Mouse (Mus musculus): ENCODE results near the gene Nkd2.

The Nkd2 gene

DNA sequence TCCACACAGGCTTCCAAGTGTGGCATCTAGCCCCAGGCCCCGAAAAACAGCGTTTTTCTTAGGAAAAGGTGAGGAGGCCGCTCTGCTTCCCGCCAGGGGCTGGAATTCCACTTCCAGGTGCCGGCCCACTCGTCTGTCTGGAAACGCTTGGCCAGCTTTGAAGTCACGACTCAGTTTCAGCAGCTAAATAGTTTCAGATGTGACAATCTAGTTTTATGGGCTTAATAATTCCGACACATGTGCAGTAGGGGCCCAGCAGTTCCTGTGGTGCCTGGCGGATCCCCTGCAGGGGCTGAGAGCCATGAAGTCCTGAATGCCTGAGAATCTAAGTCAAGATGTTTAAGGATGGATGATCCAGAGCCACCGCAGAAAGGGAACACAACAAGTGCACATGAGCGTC lies 13.6 kb downstream of the Nkd2 start:
- no peak for TF ChIP-seq GATA4 (IDR thresholded peaks at IDR 0.05; ENCODE audit: insufficient replicate concordance, low read length)

DNA sequence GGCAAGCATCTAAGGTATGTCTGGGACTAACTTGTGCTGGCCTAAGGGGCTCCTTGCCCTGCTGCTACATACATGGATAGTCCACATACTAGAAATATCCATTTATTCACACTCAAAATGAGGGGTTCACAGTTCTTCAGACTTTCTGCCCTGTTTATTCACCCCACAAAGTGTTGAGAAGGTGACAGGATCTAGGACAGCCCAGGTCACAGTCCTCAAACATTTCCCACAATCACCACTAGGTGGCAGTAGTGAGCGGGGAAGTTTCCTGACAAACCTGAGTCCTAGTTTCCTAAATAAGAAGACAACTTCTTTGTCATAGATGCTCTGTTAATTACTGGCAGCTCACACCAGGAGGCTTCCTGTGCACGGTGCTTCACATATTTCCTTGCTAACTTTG lies 15.9 kb downstream of the Nkd2 start:
- TF ChIP-seq GATA4 (IDR thresholded peaks at IDR 0.05; ENCODE audit: insufficient replicate concordance, low read length), result no peak

DNA sequence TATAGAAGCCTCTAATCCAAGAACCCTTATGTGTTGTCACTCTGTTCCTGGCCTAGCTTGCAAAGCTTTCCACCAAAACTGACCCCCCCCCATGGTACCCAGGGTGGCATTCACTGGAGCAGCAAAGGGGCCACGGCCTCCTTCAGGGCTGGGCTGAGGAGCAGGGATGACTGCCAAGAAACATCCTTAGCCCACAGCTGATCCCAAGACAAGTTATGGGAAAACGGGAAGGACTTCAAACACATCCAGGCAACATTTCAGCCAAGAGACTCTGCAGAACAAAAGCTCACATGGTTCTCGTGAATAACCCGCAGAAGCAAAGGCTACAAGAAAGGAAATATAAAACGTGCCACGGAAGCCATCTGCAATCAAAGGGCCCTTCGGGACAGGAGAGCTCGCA lies 20.2 kb downstream of the Nkd2 start:
- TF ChIP-seq GATA4 (IDR thresholded peaks at IDR 0.05; ENCODE audit: insufficient replicate concordance, low read length), result no peak

GRCm38 (mm10) chr13:73823711-73824110 lies 23.7 kb downstream of the Nkd2 start:
- no peak for TF ChIP-seq GATA4 (IDR thresholded peaks at IDR 0.05; ENCODE audit: insufficient replicate concordance, low read length)

GRCm38 (mm10) chr13:73822187-73822800 lies 25.1 kb downstream of the Nkd2 start:
- TF ChIP-seq GATA4 (IDR thresholded peaks at IDR 0.05; ENCODE audit: insufficient replicate concordance, low read length), result no peak

DNA sequence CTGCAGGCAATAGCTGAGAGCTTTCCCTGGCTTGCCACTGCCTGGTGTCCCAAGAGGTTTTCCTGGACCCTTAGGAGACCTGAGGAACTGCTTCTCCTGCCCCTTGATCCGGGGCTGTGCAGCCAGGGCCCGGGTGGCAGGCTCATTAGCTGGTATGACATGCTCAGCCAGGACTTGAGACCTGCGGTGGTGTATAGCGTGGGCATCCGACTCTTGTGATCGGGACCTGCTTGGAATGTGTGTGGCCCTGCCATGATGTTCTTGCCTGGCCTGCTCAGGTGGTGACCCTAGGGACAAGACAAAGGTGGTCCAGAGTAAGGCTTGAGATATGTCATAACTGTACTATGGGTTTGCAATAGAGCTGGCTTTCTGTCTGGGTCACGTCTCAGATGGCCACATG lies 26.2 kb downstream of the Nkd2 start:
- TF ChIP-seq GATA4 (IDR thresholded peaks at IDR 0.05; ENCODE audit: insufficient replicate concordance, low read length), result no peak

- no peak for TF ChIP-seq GATA4 (IDR thresholded peaks at IDR 0.05; ENCODE audit: insufficient replicate concordance, low read length)
Measured at GRCm38 (mm10) chr13:73818921-73819320, 28.5 kb downstream of the Nkd2 start.

- no peak for TF ChIP-seq GATA4 (IDR thresholded peaks at IDR 0.05; ENCODE audit: insufficient replicate concordance, low read length)
Measured at GRCm38 (mm10) chr13:73816338-73816737, 31.1 kb downstream of the Nkd2 start.

DNA sequence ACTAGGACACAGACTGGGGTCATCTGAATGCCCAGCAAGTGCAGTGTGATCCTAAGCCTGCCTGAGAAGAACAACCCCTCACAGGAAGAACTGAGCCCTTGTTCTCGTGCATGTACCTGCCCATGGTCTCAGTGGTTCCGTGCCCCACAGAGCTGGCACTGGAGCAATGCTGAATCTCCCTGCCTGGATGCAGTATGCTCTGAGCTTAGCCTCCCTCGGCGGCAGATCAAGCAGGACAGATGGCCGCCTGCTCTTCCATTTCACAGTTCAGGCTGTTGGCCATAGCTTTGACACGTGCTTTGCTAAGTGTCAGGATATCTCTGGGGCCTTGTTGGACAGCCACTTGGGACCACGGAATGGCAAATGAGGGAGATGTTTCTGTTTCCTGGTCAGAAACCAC lies 33.2 kb downstream of the Nkd2 start:
- TF ChIP-seq GATA4 (IDR thresholded peaks at IDR 0.05; ENCODE audit: insufficient replicate concordance, low read length), result no peak

GRCm38 (mm10) chr13:73812936-73813335 lies 34.5 kb downstream of the Nkd2 start:
- no peak for TF ChIP-seq GATA4 (IDR thresholded peaks at IDR 0.05; ENCODE audit: insufficient replicate concordance, low read length)

- TF ChIP-seq GATA4 (IDR thresholded peaks at IDR 0.05; ENCODE audit: insufficient replicate concordance, low read length), result no peak
Measured at GRCm38 (mm10) chr13:73804914-73805313, 42.5 kb downstream of the Nkd2 start.

- TF ChIP-seq GATA4 (IDR thresholded peaks at IDR 0.05; ENCODE audit: insufficient replicate concordance, low read length), result no peak
Measured at GRCm38 (mm10) chr13:73803450-73804178, 43.8 kb downstream of the Nkd2 start.

DNA sequence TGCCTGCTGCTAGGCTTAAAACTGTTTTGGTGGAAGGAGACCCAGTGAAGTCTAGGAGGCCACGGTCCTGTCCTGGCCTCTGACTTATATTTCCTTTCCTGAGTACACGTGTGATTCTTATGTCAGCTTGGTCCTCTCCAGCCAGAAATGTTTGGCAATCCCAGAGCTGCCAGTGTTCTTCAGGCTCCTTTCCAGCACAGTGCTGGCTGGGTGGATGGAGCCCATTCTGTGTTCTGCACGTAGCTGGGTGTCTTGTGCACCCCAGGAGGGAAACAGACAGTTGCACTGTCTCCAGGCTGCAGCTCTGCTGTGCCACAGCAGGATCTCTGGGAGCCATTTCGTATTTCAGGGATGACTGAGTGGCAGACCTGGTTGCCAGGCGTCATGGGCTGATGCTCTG lies 48.3 kb downstream of the Nkd2 start:
- TF ChIP-seq GATA4 (IDR thresholded peaks at IDR 0.05; ENCODE audit: insufficient replicate concordance, low read length), result no peak

DNA sequence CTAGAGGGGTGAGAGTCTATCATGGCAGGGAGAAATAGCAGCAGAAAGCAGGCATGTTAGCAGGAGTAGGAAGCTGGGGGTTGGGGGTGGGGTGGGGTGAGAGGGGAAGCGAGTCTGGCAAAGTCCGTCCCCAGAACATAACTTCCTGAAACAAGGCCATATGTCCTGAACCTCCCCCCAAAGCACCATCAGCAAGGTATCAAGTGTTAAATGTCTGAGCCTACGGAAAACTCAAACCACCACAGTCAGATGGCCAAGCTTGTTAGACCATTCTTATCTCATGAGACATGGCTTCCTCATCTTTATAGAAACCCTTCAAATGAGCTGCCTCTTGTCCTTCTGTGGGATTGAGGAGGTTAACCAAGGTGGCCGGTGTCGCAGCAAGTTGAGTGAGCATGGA lies 54.3 kb downstream of the Nkd2 start:
- no peak for TF ChIP-seq GATA4 (IDR thresholded peaks at IDR 0.05; ENCODE audit: insufficient replicate concordance, low read length)

DNA sequence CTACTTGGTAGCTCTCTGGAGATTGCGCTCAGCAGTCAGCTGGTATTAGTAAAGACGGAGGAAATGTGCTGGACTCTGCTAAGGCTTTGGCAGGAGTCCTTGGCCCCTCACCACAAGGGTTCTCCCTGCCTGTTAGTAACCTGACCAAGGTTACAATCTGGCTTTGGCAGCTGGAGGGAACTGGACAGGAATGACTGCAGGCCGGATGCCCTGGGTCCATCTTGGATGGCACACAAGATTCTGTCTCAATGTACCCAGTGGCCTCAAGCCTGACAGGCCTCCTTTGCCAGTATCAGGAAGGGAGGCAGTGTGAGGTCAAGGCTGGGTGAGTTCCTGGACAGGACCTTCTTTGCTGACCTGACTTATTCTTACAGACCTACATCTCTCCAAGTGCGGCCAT lies 55.3 kb downstream of the Nkd2 start:
- no peak for TF ChIP-seq GATA4 (IDR thresholded peaks at IDR 0.05; ENCODE audit: insufficient replicate concordance, low read length)

- no peak for TF ChIP-seq GATA4 (IDR thresholded peaks at IDR 0.05; ENCODE audit: insufficient replicate concordance, low read length)
Measured at GRCm38 (mm10) chr13:73782486-73782885, 64.9 kb downstream of the Nkd2 start.

GRCm38 (mm10) chr13:73777578-73777977 lies 69.9 kb downstream of the Nkd2 start:
- TF ChIP-seq GATA4 (IDR thresholded peaks at IDR 0.05; ENCODE audit: insufficient replicate concordance, low read length), result no peak

Data from liver, adult (tissue).